Mouse (Mus musculus) T-helper 2 cell (primary cell): ENCODE measurements at regions not wholly inside any gene's neighbourhood (a gene's known extent, or its start where the extent isn't known, plus 50 kb on each side); places are given as distances from the start of the nearest gene placed in this dataset.

Source experiments
- in situ Hi-C: fragments of 300-600 bp; cut with MboI, MseI; formaldehyde crosslinking; loops from one replicate; pipeline ENCODE4 v1.15.1; 2025; ENCODE audit warnings: high pct_unique_total_duplicates

DNA sequence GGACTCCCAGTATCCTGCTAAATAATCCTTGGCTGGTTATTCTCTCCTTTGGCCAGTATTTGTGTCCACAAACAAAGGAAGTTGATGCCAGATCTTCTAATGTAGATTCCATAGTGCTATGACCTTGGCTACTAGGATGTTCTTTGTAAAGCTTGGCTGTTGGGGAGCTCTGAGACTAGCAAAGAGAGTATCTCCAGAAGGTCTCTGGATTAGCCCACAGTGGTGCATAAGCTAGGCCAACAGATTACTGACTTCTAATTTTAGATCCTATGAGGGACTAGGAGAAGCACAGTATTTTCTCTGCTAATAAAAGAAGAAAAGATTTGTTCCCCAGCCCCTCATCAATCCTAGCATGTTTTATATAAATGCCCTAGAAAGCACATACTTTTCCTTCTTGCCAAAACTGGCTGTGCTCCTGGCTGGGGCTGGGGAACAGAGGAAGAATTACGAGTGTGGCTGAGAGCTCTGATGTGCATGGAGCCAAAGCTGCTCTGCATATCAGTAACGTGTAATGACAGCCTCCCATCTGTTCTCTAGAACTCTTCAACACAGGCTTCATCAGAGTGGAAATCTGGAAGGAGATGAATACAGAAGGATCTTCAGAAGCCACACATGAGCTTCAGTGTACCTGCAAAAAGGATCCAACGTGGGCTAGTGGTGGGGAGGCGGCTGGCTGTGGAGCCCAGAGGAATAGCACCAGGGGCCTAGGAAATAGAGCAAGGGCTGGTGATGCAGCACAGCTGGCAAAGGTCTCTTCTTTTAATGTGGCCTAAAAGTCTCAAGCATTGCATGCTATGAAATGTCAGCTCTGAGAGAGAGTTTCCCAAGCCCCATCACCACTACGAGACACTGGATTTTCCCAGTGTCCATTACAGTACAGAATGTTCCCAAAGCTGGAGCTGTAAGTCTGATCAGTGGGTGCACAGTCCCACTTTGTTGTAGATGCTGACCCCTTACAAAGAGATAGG, 283.0 kb upstream of the Plxna2 start:
- in situ Hi-C loops, result no loop called here

DNA sequence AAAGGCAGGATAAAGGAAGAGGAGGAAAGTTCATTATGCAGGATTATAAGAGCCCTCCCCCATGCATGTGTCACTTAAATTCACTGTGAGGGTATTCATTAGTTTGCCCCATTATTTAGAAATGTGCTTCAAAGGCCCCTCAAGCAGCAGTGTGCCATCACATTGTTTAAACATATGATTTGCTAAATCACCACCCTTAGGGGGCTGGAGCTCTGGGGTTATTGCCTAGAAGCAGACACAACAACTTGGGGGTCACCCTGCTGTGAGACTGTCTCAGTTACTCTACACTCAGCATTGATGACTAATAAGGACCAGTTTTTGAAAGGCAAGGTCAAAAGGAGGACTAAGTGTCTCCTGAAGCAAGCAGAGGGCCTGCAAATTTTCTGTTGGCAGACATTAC, 285.4 kb upstream of the Plxna2 start:
- in situ Hi-C loops, result no loop called here

DNA sequence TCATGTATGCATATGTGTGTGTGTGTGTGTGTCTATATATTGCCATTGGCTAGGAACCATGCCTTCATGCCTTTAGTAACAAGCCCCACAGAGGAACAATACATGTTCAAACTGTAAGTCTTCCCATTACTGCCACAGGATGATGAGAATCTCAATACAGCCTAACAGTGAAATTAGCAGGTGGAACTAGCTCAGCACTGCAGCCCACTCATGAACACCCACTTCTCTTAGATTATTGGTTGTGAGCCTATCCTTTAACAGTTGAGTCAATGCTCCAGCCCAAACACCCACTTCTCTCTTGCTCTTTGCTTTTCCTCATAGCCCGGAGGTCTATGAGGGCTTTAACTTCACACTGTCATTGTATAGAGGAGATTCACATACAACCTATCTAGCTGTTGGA, 287.5 kb upstream of the Plxna2 start:
- in situ Hi-C loops, result no loop called here

DNA sequence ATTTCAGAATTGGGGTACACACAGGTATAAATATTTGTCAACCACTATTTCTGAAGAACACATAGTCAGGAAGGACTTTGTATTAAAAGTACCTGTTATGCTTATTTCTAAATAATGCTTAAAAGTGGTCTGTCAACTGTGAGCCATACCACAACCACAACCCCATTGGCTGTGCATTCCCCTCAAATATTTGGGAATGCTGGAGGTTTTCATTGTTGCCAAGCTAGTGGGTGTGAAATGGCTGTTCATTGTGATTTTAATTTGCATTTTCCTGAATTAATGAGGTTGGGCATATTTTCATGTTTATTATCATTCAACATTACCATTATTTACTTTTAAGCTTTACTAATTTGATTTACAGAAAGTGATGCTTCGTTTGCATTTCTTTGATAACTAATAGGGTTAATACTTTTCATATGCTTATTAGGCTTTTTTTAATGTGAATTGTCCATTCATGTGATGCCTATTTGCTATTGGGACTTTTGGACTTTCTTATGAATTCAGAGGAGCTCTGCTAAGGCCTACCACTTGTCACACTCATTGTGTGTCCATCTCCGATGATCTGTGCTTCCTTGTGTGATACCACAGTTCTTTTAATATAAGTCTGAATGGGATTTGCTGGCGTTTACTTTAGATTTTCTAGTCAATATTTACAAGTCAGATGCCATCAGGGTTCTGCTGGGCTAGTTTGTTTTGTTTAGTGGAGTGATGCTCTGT, 297.5 kb upstream of the Plxna2 start:
- in situ Hi-C loops, result no loop called here

DNA sequence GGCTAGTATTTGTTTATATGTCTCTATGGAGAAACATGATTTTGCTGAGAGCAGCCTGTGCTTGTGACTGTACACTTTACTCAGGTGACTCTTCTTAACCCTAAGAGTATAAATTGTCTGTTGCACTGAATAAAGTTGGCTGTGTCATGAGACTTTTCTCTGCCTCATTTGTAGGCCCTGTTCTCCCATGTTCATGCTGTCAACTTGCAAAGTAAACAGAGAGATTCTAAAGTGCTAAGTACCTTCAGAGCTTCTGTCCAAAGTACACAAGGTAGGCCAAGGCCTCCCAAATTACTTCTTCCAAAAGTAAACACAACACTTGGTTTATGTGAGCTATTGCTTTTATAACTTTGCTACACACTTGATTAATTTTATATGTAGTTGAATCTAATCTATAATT, 299.7 kb upstream of the Plxna2 start:
- in situ Hi-C loops, result no loop called here

DNA sequence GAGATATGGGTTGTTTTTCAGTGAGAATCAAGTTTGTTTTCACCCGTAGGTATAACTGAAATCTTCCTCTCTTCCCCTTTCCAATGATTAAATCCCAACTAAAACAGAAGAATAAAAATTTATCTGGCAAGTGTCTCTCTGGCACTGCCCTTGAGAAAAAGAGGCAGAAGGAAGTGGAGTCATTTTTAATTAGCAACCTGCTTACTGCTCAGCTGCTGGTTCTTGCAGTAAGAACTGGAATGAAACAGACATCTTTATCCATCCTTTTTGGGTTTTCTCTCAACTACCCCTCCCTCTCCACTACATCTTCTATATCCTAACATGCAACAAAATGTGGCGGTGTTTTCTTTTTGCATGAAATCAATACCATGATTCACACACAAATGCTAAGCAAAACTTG, 302.4 kb upstream of the Plxna2 start:
- in situ Hi-C loops, result no loop called here

DNA sequence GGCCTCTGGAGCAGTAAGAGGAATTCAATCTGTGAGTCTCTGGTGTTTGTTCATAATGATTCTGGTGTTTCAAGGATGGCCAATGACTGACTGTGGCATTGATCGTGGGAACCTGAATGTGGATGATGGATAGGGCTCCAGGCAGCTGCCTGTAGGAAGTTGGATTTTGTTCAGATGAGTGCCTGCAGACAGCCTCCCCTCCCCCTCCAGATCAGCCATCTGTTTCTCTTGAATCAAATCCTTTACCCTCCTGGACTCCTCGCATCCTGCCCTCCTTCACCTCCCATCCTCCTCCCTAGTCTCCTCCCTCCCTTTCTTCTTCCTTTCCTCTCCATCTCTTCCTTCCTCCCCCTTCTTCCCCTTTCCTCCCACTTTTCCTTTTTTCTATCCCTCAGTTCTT, 307.6 kb upstream of the Plxna2 start:
- in situ Hi-C loops, result no loop called here

DNA sequence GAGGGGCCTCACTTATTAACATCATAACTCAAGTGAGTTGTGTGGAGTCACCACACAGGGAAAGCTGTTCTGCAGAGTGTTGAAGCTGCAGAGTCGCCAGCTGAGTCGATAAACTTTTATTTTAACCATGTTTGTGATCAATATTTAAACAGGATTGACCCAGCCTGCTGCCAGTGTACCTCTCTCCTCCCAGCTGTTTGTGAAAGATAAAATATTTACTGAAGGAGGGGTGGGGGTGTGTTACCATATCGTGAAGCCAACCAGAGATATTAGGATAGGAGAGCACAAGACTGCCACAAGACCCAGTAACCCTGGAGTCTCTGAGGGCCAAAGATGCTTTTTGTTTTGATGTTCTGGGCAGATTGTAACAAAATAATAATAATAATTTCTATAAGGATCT, 309.4 kb upstream of the Plxna2 start:
- in situ Hi-C loops, result no loop called here

DNA sequence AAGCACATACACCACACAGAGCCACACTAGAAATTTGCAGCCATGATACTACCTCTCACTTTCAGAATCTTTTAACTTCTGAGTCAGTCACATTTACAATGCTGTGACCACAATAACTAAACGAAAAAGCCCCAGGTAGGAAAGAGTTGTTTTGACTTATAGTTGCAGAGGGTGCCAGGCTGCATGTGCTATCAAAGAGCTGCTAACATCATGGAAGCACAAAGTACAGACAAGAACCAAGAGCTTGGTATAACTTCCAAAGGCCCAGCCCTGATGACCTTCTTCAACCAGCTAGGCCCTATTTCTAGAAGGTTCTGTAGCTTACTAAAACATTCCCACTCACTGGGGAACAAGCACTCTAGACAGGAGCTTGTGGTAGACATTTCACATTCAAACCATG, 314.1 kb upstream of the Plxna2 start:
- in situ Hi-C loops, result no loop called here

DNA sequence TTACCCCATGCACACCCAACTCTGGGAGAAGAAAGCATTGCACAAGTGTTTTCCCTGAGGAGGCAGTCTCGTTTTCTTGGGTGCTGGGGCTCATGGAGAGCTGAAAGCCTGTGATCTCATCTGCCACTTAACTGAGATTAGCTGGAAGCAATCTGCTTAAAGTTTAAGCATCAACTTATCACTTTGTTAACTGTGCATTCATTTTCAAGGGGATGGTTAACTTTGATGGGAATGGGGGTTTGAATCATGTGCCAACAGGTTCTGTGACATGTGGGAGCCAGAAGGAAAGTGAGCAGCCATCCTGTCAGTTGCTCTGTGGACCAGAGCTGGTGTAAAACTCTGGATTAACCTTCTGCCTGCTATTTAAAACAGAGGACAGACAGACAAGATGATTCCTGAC, 315.2 kb upstream of the Plxna2 start:
- in situ Hi-C loops, result no loop called here

DNA sequence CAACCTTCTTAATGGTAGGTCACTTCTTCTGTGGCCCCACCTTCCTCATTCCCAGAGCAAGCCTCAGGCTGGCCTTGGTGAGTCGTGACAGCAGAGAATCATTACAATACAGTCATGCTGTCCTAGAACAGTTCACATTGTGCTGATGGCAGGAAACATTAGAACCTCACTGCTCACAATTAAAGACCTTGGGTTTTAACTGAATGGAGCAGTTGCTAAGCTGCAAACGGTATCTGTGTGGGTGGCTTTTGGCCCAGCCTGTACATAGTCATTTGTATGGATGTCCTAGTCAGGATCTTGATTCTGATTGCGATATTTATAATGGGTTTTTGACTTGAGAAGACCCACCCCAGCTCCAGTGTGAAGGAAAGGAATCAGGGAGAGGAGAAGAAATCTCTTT, 336.1 kb upstream of the Plxna2 start:
- in situ Hi-C loops, result no loop called here

DNA sequence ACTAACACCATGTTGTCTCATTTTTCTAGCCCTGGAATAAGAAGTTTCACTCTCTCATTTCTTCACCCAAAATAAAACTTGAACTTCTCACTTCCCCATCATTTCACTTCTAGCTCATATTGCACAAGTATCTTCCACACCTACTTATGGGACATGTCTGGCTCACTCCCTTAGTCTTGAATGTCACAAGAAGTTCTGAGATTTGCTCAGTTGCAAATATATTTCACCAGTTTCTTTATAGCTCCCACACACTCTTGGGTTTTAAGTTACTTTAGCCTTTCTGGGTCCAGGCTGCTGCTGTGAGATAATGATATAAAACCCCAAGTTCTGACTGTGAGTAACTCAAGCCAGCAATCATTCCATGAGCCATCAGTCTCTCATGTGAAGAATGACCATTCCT, 350.0 kb upstream of the Plxna2 start:
- in situ Hi-C loops, result no loop called here

DNA sequence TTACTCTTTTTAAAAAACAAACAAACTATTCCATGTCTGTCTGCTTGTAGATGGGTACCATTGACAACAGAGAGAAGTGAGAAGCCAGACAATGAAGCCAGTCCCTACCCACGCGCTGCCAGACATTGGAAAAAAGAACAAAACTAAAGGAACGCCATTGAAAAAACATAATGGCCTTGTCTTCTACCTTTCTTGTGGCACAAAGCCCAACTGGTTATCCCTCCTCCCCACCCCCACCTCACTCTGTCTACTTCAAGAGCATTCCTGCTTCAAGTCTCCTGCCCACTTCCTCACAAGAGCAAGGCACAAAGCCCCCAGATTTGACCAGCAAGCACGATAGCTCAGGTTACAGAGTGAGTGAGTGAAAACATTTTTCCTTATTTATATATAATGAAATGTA, 355.6 kb upstream of the Plxna2 start:
- in situ Hi-C loops, result no loop called here

DNA sequence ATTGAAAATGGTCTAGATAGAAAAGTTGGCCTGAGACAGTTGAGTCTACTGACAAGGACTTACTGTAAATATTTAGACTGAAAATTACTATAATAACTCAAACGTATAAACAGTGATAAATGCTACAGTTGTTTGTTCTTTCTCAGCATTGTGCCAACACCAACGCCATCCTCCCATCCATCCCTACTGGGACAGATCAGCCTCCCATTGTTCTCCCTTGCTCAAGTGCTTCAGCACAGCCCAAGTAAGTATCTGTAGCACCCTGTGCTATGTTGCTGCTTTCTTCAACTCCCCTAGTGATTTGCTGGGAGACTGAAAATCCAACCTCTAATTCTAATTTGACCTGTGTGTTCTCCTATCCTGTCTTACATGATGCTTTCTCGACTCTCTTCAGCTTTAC, 358.1 kb upstream of the Plxna2 start:
- in situ Hi-C loops, result no loop called here

DNA sequence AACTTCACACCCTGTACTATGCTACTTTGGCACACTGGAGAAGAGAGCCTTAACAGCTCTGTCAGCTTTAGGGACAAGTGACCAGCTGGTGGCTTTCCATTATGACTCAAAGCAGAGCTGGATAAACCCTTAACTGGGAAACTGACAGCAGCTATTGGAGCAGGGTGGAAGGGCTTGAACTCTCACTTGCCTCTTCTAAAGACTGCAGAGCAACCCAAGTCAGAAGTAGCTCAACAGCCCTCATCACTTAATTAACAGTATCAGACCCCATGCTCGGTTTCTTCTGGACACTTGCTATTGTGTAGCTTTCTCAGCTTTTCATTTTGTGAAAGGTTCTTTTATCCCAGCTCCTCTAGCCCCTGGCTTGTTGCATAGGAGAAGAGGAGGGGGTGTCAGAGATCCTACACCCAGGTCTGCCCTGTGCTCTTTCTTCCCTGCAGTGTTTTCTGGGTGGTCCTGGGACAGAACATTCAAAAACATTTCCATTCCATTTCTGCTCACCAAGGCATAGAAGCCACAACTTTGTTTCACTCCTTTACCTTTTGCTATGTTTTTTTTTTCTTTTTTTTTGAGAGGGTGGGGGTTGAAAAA, 373.1 kb upstream of the Plxna2 start:
- in situ Hi-C loops, result no loop called here

DNA sequence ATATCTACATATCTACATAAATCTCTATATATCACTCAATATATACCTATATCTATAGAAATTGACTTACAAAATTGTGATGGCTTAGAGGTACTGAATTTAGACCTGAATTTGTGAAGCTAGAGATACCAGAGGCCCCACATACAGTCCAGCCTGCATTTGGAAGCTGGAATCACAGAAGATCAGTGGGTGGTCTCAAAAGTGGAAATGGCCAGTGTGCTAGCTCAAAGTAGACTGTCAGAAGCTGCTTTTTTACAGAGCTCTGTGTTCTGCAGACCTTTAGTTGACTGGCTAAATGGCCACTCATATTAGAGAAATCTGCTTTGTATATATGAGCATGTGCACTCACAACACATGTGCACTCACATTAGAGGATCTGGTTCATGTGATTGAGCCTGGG, 376.9 kb upstream of the Plxna2 start:
- in situ Hi-C loops, result no loop called here

DNA sequence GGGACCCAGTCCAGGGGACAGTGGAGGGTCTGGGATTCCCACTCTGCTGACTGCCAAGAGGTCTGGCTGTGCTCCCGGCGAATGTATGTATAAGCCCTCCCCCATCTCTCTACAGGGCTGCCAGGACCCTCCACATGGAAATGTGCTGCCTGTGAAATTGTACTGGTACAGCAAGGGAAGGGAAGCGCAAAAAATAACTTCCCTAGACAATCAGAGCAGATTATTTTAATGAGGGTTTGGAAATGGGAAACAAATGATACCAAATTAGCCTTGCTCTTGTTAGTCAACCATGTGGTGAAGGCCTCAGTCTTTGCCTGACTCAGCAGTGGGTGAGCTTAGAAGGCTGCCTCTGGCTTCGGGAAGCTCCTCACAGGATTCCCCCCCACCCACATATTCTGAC, 386.8 kb upstream of the Plxna2 start:
- in situ Hi-C loops, result no loop called here

DNA sequence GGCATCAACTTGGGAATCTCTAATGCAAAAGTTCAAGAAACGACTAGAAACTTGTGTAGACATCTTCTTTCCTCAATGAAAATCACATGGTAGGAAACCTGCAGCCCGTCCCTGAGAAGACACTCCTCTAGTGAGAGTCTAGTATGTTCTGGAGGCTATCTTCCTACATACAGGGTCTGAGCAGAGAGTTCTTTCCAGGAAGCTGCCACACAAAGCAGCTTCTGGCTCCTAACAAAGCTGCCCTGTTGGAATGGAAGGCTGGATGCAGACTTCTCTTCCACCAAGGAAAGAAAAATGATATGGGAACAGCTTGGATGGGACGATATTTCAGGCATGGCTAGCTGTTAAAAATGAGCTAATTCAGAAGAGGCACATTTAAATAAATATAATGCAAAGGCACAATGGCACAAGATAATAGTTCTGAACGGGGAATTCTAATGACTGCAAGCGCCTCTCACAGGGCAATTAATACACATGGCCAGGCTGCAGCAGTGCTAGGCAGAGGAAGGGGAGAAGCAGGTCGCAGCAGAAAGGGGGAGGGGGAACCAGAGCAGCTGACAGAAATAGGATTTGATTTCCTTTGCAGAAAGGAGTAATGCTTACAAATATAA, 391.4 kb upstream of the Plxna2 start:
- in situ Hi-C loops, result no loop called here

DNA sequence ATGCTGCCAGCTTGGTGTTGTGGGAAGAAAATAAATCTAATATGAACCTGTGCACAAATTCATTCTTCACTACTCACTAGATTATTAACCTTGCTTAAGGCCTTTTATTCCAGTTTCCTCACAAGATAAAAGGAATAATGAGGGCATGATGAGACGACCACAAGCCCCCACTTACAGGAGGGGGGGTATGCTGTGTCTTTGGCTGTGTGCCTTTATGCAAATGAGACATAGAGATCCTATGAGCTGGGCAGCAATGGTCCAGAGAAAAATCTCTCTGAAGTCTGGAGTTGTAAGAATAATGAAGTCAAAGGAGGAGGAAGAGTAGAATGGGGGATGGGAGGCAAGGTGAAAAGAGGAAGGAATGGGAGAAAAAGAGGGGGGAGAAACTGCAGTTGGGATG, 392.2 kb upstream of the Plxna2 start:
- in situ Hi-C loops, result no loop called here

DNA sequence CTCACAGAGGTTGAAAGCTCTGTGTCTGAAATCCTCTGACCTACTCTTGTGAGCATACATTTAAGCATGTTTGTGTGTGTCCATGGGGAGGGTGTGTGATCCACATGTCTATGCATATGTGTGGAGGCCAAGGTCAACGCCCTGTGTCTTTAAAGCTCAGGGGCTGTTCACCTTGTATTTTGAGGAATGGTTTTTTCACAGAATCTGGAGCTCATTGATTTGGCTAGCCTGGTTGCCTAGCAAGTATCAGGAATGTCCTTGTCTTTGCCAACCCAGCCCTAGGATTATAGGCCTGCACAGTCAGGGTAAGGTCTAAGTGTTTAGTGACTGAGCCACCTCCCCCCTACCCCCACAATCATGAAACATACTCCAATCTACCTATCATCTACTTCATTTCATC, 394.0 kb upstream of the Plxna2 start:
- in situ Hi-C loops, result no loop called here

DNA sequence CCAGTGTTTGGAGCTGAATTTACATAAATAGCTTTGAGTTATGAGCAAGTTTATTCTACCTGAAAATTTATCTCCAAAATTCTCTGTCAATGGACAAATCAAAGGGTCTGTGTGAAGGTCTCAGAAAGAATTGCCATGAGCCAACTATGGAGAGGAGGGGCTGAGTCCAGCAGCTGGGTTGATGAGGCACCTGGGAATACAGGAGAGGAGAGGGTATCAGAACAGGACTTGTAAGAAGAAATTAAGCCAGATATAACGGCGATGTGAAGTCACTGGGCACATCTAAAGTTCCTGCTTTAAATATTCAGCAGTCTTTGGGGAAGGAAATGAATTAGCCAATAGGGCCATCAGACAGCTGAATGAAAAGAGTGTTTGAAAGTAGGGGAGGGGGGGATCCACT, 394.4 kb upstream of the Plxna2 start:
- in situ Hi-C loops, result no loop called here

DNA sequence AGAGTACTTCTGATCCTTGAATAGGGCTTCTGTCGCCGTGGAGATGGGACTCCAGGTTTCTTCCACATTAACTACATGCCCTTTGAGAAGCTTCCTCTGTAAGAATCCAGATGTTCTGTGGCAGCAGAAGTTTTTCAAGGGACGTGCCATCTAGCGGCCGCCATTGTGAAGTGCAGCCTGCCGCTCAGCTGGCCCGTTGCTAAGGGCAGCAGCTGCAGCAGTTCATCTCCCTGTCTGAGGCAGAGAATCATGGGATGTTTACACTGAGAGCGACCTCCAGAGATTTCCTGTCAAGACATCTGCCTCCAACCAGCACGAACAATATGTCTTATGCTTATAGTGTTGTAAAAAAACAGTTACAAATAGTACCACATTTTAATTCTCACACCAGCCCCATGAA, 395.0 kb upstream of the Plxna2 start:
- in situ Hi-C loops, result no loop called here
